Mouse (Mus musculus) bone marrow, adult 2 months (tissue): ENCODE data around the gene Gpr183.

Source experiments
- CTCF ChIP-seq: fragments of 200-500 bp; IDR thresholded peaks from 2 replicates; pipeline ENCODE4 v1.5.1; 2011; ENCODE audit warnings: low read length, control low read depth; ENCODE audit not compliant: control insufficient read depth, insufficient read depth
- POLR2A ChIP-seq: fragments of 200-500 bp; IDR thresholded peaks from 2 replicates; pipeline ENCODE4 v1.6.1; 2011; ENCODE audit warnings: low read depth, mild to moderate bottlenecking, control low read depth, low read length, borderline replicate concordance; ENCODE audit not compliant: control insufficient read depth

- TF ChIP-seq CTCF (no peak), POLR2A (no peak)
These were observed 35.5 kb upstream of the Gpr183 start for GRCm38 (mm10) chr14:122000346-122001105.
